Mouse (Mus musculus) WW6 (cell line): ENCODE data around the gene Clcn6.
"Not testable (repeated sequence)": the region's sequence is repeated elsewhere in the genome, so short reads cannot be mapped to it uniquely, and the experiment has no call there.

Source experiments
- DNase-seq: peaks from one replicate; pipeline ENCODE4 v3.0.0-alpha.2; 2013; ENCODE audit warnings: low read depth, low spot score

Gene Clcn6

GRCm38 (mm10) chr4:148065702-148066400 lies 27.2 kb upstream of the Clcn6 start:
- DNase-seq = no peak

- no peak for DNase-seq
Observed at GRCm38 (mm10) chr4:148061086-148061480, 22.5 kb upstream of the Clcn6 start.

- DNase-seq = no peak
Observed at GRCm38 (mm10) chr4:148060120-148061085, 21.8 kb upstream of the Clcn6 start.

GRCm38 (mm10) chr4:148058993-148059392 lies 20.4 kb upstream of the Clcn6 start:
- DNase-seq = no peak

GRCm38 (mm10) chr4:148058218-148058819 lies 19.7 kb upstream of the Clcn6 start:
- no peak for DNase-seq

GRCm38 (mm10) chr4:148057661-148058209 lies 19.1 kb upstream of the Clcn6 start:
- DNase-seq = no peak

GRCm38 (mm10) chr4:148056801-148057200 lies 18.2 kb upstream of the Clcn6 start:
- DNase-seq = no peak

- no peak for DNase-seq
Observed at GRCm38 (mm10) chr4:148056246-148056645, 17.6 kb upstream of the Clcn6 start.

GRCm38 (mm10) chr4:148054961-148055695 lies 16.5 kb upstream of the Clcn6 start:
- DNase-seq = no peak

GRCm38 (mm10) chr4:148053417-148053920 lies 14.8 kb upstream of the Clcn6 start:
- DNase-seq = no peak

- no peak for DNase-seq
Observed at GRCm38 (mm10) chr4:148052976-148053375, 14.4 kb upstream of the Clcn6 start.

GRCm38 (mm10) chr4:148051886-148052285 lies 13.3 kb upstream of the Clcn6 start:
- DNase-seq = no peak

- DNase-seq = no peak
Observed at GRCm38 (mm10) chr4:148051046-148051776, 12.6 kb upstream of the Clcn6 start.

GRCm38 (mm10) chr4:148050396-148050914 lies 11.8 kb upstream of the Clcn6 start:
- DNase-seq = not testable (repeated sequence)

GRCm38 (mm10) chr4:148046450-148047031 lies 7.9 kb upstream of the Clcn6 start:
- DNase-seq = no peak

GRCm38 (mm10) chr4:148044113-148044512 lies 5.5 kb upstream of the Clcn6 start:
- DNase-seq = no peak

- not testable (repeated sequence) for DNase-seq
Observed at GRCm38 (mm10) chr4:148043327-148043726, 4.7 kb upstream of the Clcn6 start.

GRCm38 (mm10) chr4:148041611-148042191 lies 3.1 kb upstream of the Clcn6 start:
- DNase-seq = no peak

GRCm38 (mm10) chr4:148040933-148041610 lies 2.5 kb upstream of the Clcn6 start:
- DNase-seq = peak; percentile 70
